Mouse (Mus musculus) 3134 (cell line): Measurements from ENCODE around the gene 4933415F23Rik.
"Not testable (repeated sequence)": the region's sequence is repeated elsewhere in the genome, so short reads cannot be mapped to it uniquely, and the experiment has no call there.

Source experiments
- DNase-seq: peaks from one replicate; pipeline ENCODE4 v3.0.0-alpha.2; 2011; ENCODE audit warnings: low spot score; ENCODE audit not compliant: insufficient read length; ENCODE audit errors: extremely low read depth

Gene 4933415F23Rik

DNA sequence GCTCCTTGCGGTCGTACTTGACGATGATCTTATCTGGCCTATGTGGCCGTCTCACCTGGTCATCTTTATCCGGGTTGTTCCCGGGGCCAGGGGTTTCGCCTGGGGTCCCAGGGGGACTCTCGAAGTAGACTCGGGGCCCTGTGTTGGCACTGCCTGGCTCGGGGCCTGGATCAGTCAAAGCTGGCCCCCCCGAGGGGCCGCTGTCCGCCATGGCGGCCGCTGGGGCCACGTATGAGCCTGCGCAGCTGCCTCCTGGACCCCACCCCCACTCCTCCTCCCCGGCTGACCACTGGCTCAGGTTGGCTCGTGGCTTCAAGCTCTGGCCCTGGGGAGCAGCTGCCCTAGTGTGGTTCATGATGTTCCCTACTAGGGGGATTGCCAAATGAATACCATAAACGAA is at the start of gene 4933415F23Rik:
Gene 4933415F23Rik, minus strand, starts transcription at position 233 of the 400 bp plus-strand sequence.
- DNase-seq: no peak

DNA sequence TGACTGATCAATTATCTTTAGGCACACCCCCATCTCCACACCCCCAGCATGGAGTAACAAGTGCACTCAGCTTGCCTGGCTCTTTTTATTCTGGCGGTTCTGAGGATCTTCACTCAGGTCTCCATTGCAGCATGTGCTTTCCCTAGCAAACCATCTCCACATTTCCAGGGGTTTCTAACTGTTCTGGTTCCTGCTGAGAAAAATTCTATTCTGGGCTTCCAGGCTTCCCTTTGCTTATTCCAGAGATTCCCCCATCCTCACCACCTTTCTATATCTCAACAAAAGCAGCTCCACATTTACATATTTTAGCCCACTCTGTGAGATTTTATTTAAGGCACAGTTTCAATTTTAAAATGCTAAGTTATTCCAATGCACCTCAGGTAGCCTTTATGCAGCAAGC is 49.7 kb upstream of the 4933415F23Rik start:
- DNase-seq: no peak

DNA sequence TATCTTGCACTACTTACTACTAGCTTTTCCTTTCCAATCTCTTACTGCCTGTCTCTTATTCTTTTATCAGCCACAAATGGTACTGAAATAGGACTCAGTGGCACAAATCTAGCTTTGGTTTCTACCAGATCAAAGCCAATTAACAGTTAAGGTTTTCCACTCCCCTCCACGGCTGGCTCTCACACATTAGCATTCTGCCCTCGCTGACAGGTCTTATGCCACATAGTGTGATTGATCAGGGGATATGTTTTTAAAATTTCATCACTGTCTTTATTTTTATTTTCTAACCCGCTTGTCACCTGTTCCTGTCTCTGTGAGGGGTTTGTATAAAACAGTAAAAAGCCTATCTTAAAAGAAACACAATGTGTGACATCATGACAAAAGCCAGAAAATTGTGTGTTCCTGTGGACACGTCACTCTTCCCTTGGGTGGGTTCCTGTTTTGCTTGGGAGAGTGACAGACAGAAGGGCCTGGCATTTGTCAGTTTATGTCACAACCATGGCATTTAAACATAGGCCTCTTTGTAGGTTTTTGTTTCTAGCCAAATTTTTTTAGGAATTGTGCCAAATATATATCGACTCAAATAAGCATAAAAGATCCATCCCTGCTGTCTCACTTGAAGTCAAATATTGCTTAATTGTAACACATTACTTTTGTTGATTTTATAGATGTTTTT is 44.3 kb upstream of the 4933415F23Rik start:
- DNase-seq: peak; percentile 11

DNA sequence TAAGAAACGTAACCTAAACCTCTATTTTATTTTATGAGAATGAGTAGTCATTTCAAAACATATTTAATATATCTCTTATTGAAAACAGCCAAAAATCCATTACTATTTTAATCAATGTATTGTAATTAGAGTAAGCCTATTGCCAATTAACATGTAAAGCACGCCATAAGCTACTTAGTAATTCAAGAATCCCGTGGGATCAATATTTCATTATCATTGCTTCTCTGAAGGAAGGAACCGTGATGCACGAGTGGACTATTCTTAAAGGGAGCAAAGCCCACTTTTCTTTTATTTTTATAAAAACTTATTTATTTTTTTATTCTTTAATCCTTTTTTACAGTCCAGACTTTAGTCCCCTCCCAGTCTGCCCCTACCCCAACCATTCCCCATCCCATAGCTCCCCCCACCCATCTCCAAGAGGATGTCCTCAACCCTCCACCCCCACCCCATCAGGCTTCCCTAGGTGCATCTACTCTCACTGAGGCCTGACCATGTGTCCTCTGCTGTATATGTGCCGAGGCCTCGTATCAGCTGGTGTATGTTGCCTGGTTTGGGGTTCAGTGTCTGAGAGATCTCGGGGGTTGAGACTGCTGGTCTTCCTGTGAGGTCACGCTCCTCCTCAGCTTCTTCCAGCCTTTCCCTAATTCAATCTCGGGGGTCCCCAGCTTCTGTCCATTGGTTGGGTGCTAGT is 39.2 kb upstream of the 4933415F23Rik start:
- DNase-seq: no peak

DNA sequence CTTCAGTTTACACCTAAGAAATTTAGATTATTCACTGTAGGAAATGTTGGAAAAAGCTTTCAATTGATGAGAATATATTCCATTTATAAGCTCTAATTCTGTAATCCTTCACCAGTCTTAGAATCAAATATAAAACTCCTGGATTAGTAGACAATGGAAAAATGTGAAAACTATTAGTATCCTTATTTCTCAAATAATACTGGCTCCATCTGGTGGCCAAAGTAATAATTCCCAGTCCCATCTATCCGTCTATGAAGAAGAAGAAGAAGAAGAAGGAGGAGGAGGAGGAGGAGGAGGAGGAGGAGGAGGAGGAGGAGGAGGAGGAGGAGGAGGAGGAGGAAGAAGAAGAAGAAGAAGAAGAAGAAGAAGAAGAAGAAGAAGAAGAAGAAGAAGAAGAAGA is 38.5 kb upstream of the 4933415F23Rik start:
- not testable (repeated sequence) for DNase-seq

DNA sequence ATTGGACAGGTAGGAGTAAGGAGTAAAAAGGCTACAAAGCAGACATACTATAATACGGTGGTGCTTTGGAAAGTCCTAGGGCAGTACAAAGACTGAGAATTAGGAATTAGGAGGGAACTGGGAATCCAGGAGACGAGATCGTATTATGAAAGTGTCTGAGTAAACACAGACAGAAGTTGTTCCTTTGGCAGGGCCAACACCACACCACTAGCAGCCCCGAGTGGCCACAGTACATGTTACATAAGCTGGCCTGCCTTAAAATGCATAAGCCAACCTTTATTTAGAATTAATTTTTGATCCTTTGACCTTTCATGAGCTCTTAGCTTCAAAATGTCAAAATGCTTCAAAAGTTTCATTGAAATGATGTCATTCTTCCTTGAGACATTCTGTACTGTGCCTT is 18.8 kb upstream of the 4933415F23Rik start:
- no peak for DNase-seq

DNA sequence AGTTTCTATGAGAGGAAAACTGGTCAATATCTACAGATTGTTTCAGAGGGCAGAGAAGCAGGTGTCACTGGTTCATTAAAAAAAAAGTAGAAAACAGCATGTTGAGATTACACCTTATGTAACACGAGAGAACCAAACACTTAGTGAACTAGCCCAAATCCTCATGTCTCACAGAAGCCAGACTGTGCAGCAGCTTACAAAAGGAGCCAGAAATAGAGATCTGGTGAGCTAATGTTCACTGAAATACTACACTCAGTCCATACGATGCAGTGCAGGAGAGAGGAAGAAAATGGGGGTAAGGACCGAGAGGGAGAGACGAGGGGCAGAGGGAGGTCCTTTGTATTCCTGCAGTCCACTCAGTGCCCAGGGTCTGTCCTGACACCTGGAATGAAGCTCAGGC is 17.4 kb upstream of the 4933415F23Rik start:
- no peak for DNase-seq

DNA sequence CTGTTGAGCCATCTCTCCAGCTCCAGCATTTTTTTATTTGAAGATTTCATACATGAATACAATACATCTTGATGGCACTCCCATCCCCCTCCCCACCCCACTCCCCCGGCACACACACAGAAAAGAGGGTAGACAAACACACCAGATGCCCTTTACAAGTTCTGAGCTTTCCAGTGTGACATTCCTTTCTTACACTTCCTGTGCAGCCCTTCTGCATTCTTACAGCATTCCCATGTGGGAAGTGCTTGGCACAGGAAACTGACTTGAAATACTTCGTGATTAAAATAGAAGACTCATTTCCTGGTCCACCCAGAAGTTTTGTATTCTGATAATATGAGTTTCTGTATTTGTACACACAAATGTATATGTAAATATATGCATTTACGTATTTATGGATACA is 15.4 kb upstream of the 4933415F23Rik start:
- DNase-seq: peak; percentile 26

DNA sequence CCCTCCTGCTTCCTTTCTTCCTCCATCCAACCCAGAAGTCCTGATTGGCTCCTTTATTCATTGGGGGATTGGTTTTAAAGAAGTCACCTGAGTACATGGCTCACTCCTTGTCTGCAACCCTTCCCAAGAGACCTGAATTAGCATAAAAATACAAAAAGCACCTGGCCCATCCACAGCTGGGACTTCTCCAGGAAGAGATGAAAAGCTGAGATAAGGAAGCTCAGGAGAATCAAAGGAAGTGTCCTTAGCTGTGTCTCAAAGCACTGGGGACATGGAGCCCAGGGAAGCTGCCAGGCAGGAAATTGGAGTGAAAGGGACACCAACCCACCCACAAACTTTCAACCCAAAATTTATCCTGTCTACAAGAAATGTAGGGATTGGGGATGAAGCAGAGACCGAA is 7.1 kb upstream of the 4933415F23Rik start:
- no peak for DNase-seq

DNA sequence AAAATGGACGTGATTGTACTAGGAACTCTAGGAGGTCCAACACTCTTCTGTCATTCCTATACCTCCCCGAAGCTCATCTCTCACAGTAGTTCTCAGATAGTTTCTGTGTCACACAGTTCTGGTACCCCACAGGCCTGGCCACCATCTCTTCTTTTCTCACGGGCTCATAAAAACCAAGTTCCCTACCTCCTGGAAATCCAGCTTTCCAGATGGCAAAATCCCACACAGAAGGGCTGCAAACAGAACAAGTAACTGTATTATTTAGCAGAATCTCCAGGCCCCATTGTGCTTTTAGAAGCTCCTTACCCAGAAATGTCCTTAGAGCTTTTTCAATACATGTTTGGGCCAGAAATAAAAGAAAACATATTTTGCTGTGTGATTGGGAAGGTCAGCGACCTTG is 828 bp upstream of the 4933415F23Rik start:
- no peak for DNase-seq

DNA sequence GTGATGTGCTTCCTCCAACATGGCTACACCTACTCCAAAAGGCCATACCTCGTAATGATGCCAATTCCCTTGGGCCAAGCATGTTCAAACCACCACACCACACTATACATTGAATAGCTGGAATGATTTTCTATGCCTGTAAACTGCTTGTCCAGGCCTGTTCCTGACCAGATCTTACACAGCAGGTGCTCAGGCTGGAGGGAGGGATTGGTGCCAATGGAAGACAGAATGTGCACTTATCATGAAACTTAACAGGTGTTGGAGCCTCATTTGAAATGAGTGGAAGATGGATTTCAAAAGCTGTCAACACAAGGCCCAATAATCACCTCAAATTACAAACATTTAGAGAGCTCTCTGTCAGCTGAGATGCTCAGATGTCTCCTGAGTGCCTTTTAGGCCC is 2.3 kb downstream of the 4933415F23Rik start:
- DNase-seq: no peak

DNA sequence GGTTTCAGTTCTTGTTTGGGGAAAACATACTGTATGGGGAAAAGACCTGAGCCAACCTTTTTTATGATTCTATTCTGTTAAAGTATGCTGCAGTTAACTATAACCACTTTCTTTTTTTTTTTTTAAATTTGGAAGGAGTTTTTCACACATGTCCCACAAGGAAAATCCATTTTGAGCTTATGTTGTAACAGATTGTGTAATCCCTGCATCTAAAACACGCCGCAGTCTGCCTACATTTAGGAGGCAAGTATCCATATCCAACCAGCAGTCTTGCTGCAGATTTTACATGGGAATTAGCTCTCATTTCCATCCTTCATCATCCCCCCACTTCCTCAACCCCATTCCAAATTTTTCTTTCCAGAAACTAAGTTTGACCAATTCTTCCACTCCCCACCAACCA is 3.6 kb downstream of the 4933415F23Rik start:
- DNase-seq: no peak

DNA sequence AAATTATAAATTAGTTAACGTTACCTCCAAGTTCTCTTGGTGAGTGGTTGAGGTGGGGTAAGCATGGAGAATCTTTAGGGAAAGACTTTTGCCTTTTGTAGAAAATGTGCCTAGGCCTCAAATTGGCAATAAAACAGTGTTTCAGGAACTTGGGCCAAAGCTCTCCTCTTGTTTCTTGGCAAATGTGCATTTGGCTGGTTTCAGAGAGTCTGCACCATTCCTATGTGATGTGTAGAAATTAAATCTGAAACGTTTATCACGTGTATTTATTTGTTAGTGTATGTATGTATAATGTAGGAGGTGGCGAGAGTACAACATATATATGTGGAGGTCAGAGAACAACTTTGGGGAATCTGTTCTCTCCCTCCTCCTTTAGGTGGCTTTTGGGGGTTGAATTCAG is 4.1 kb downstream of the 4933415F23Rik start:
- no peak for DNase-seq

DNA sequence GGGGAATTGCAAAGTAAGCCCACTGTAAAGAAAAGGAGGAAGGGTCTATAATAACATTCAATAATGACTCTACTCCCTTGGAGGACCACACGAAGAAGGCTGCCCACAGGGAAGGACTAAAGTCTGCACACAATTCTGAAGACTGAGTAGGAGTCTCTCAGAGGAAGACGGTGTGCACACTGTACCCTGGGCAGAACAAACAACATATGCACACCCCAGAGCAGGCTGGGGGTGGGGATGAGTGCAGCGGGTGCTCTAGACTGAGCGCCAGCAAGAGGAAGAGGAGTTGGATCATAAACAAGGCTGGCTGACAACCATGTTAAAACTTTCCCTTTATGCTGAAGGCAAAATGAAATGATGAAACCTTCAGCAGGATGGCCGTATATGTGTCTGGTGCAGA is 34.3 kb downstream of the 4933415F23Rik start:
- DNase-seq: no peak

DNA sequence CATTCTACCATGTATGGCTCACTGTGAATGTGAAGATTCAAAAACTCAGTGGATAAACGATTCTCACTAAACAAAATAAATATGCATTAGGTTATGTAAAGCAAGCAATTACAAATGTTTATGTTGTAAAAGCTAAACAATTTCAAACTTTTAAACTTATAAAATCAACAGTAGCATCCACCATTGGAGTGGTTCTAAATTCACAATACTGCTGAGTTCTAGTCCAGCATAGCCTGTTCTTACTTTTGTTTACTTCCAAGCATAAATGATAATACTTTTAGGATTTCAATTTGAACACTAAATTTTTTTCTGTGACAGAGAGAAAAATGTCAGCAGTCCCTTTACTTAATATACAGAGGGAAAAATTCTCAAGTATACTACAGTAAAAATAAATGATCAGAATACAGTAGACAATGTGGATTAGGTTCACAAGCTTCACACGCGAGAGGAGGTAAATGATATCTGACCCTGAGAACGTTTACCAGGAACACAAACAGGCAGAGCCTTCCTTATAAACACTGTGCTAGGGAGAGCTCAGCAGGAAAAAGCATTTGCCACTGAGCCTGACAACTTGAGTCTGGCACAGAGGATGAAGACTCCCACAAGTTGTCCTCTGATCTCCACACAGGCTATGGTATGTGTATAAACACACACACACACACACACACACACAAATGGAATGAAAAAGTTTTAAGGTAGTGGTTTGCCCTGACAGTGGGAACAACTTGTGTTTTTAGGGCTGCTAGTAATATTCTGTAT is 37.2 kb downstream of the 4933415F23Rik start:
- no peak for DNase-seq

DNA sequence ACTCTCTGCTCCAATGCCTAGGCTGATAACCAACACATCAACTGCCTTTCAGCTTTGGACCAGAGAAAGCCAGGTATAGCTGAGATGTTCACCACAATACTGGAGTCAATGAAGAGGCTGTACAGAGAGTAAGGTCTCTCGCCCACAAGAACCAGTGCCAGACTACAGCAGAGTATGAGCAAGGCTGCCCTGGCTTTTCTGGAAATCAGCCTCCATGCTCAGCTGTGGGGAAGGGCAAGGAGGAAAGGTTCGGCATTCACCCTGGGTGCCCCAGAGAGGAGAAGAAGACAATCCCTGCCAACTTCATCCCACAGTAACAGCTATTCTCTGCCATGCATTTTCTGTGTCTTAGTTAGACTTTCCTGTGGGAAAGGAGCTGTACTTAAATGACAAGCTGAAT is 38.1 kb downstream of the 4933415F23Rik start:
- DNase-seq: no peak

DNA sequence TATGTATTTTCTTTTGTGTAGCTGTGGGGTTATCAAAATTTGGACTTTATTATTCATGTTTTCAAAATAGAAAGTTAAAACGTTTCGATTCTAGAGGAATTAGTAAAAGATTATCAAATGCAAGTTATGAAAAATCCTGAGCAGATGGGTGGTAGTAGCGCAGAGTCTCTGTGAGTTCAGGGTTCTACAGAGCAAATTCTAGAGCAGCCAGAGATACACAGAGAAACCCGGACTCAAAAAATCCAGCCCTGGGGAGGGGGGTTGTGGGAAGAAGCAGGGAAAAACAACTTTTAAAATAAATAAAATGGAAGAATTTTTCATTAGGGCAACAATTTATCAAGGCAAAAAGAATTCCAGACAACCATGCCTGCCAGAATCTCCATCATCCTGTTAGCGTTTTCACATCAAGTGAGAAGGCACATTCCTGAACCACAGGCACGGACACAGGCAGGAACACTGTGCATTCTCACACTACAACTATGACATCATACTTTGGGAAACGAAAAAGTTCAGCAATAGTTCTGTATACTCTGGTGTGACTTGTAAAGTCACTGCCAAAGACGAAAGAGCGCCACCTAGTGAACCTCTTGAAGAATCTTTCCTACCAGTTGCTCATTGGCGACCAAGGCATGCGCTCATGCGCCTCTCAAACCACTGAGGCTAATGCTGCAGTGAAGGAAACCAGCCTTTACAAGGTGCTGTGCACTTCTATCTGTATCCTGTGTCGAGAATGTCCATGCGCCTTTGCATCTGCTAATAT is 40.3 kb downstream of the 4933415F23Rik start:
- DNase-seq: peak; percentile 11

DNA sequence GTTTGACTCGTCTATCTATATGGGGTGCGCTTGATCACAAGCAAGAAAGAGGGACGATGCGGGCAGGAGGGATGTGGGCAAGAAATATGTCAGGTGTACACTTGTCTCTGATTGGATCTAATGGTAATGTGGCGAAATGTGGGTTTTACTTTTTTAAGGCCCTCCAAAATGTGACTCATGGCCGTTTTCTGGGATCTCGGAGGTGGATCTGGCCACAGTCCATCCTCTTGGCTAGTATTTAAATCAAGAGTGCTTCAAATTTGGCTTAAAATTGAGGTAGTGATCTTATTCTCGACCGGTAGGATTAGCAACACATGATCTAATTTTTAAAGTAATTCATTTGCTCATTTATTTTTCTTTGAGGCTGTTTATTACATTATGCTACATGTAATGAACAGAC is 42.0 kb downstream of the 4933415F23Rik start:
- no peak for DNase-seq
